Mouse (Mus musculus) liver, adult 2 months (tissue): ENCODE data around the gene Pet117.

ENCODE experiments used
- CTCF ChIP-seq: fragments of 200-500 bp; IDR thresholded peaks from 2 replicates; pipeline ENCODE4 v1.5.1; 2011; ENCODE audit warnings: low read depth, low read length, control low read depth
- POLR2A ChIP-seq: fragments of 200-500 bp; IDR thresholded peaks from 2 replicates; pipeline ENCODE4 v1.6.1; 2011; ENCODE audit warnings: low read length, control low read depth; ENCODE audit not compliant: insufficient read depth; ENCODE audit errors: extremely low read depth

GRCm38 (mm10) chr2:144381293-144381692 lies 12.5 kb downstream of the Pet117 start:
- no peak for TF ChIP-seq CTCF
- TF ChIP-seq POLR2A: no peak
